8 mouse cellular contexts compared by ENCODE assay signal in the genomic region with DNA sequence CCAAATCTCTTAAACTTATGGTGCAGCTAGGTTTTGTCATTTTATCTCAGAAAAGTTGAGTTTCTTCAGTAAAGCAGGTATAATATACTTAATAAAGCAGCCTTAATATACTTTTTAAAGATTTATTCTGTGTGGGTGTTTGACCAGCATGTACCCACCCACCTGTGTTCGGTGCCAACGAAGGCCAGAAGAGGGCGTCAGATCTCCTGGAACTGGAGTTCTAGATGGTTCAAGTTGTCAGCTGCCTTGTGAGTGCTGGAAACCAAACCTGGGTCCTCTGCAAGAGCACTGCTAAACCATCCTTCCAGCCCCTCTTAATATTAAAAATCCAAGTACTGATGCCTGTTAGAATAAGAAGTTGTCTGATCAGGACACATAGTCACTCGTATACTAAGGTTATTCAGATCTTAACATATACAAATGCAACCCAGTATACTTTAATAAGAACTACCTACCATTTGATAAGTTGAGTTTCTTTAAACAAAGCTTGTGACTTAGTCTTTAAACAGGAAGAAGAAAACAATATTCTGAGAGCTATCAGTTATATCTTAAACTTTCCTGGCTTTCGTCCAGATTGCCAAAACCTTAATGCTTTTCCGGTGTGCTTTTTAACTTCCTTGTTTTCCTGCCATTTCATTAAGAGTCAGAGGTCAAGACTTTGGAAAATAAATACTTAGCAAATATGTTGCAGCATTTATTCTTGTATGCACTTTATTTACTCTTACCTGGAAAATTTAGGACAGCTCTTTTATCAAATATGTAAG. TPM values are rescaled to one million over a fixed set of nuclear protein-coding genes. Genes with fewer than 3 reads are reported as not detected.
DNase-seq lines count a peak whose midpoint lies in the region; ATAC-seq and TF ChIP-seq lines count a peak whose summit lies in the region.

No protein-coding gene starts in this region.

- no peak overlapping the region for H3K27ac ChIP-seq in embryonic facial prominence, embryonic 14.5 days (replicated peaks; ENCODE audit: low read depth, low read length)
- peak overlapping the region; percentile 47 for H3K27ac ChIP-seq in liver, adult 2 months (replicated peaks; ENCODE audit: insufficient read depth, low read depth, low read length)

- H3K4me1 ChIP-seq in erythroblast, embryonic 14.5 days (ENCODE audit: control insufficient read depth), result peaks cover 20% of the 10 kb centered on the region
- H3K4me1 ChIP-seq in embryonic facial prominence, embryonic 14.5 days (ENCODE audit: control insufficient read depth, insufficient read depth, low read length), result no peaks in the 10 kb centered on the region
- peaks cover 6% of the 10 kb centered on the region; the same call in 1 of the 2 replicates for H3K4me1 ChIP-seq in liver, adult 2 months (ENCODE audit: control insufficient read depth, insufficient read depth, low read length)

- peak overlapping the region; percentile 88 for H3K4me3 ChIP-seq in erythroblast, embryonic 14.5 days (replicated peaks)
- peak overlapping the region; percentile 99 for H3K4me3 ChIP-seq in embryonic facial prominence, embryonic 14.5 days (ENCODE audit: low read depth, low read length)
- H3K4me3 ChIP-seq in liver, adult 2 months (ENCODE audit: insufficient read depth, low read depth, low read length), result no peak overlapping the region

- no peak for TF ChIP-seq POLR2A in liver, adult 2 months (IDR thresholded peaks at IDR 0.05; ENCODE audit: extremely low read depth, insufficient read depth, low read length)

- no peak for ATAC-seq in erythroblast, adult 5-6 weeks (replicated peaks; ENCODE audit: low FRiP score, poor library complexity, severe bottlenecking)
- ATAC-seq in embryonic facial prominence, embryonic 14.5 days (ENCODE audit: low read depth), result no peak

- H3K4me2 ChIP-seq in embryonic facial prominence, embryonic 14.5 days (ENCODE audit: low read depth, low read length), result peak overlapping the region; percentile 61; the same call in 1 of the 2 replicates

- DNase-seq in 416B (ENCODE audit: low read depth), result peak; percentile 63
- no peak for DNase-seq in embryonic facial prominence, embryonic 14.5 days (ENCODE audit: low spot score)
- peak; percentile 46 for DNase-seq in liver, adult 2 months (ENCODE audit: extremely low read depth, low read depth, low spot score)
- peak; percentile 53 for DNase-seq in splenic B cell, adult 2 months (ENCODE audit: low read depth, low spot score)
- DNase-seq in frontal cortex, postnatal 10 days (ENCODE audit: low spot score in 2 of 2), result no peak
- DNase-seq in urinary bladder, postnatal 25 days (ENCODE audit: low spot score), result no peak

- H3K27me3 ChIP-seq in erythroblast, embryonic 14.5 days (ENCODE audit: control insufficient read depth), result no peaks in the 10 kb centered on the region
- no peaks in the 10 kb centered on the region for H3K27me3 ChIP-seq in embryonic facial prominence, embryonic 14.5 days (replicated peaks; ENCODE audit: control insufficient read depth, insufficient read depth, low read length)
- H3K27me3 ChIP-seq in liver, adult 2 months (ENCODE audit: control insufficient read depth, insufficient read depth, low read length), result no peaks in the 10 kb centered on the region
- H3K27me3 ChIP-seq in splenic B cell, adult 2 months (ENCODE audit: control insufficient read depth, insufficient read depth, low read length, poor library complexity, severe bottlenecking), result no peaks in the 10 kb centered on the region

- no peak overlapping the region for H3K9ac ChIP-seq in embryonic facial prominence, embryonic 14.5 days (ENCODE audit: low read depth, low read length)
- no peak overlapping the region for H3K9ac ChIP-seq in liver, adult 2 months (ENCODE audit: low read depth, low read length)

- 93% methylated on average over 6 of the region's 6 CpGs for WGBS in embryonic facial prominence, embryonic 14.5 days
- 59% methylated on average over 6 of the region's 6 CpGs for WGBS in liver, adult 2 months

- H3K79me2 ChIP-seq in liver, adult 2 months (ENCODE audit: control insufficient read depth, insufficient read depth, low read length), result peaks cover 17% of the 10 kb centered on the region; the same call in 1 of the 2 replicates

- TF ChIP-seq CTCF in liver, adult 2 months (IDR thresholded peaks at IDR 0.05; ENCODE audit: low read depth, low read length), result 0 out of 2 replicates have a peak, but pooled peaks have one; percentile 27

- peaks cover 7% of the 10 kb centered on the region for H3K36me3 ChIP-seq in erythroblast, embryonic 14.5 days (ENCODE audit: control insufficient read depth)
- H3K36me3 ChIP-seq in embryonic facial prominence, embryonic 14.5 days (ENCODE audit: control insufficient read depth, insufficient read depth, low read length), result peaks cover 18% of the 10 kb centered on the region
- H3K36me3 ChIP-seq in liver, adult 2 months (ENCODE audit: control insufficient read depth, insufficient read depth, low read length), result peaks cover 14% of the 10 kb centered on the region
- H3K36me3 ChIP-seq in splenic B cell, adult 2 months (ENCODE audit: control insufficient read depth, insufficient read depth, low read length, poor library complexity, severe bottlenecking), result peaks cover 11% of the 10 kb centered on the region

- peaks cover 3% of the 10 kb centered on the region for H3K9me3 ChIP-seq in erythroblast, embryonic 14.5 days (ENCODE audit: control insufficient read depth, low read length)
- H3K9me3 ChIP-seq in embryonic facial prominence, embryonic 14.5 days (ENCODE audit: control insufficient read depth, low read length), result peaks cover 16% of the 10 kb centered on the region

RNA-seq across cellular contexts. Expression of a gene that starts 1.7 kb away (rescaled TPM):
- 0.43 and 0.48 TPM in 2 replicates for polyA plus RNA-seq in erythroblast, embryonic 14.5 days (2012)
- 52.1 and 62.5 TPM in 2 replicates for total RNA-seq in erythroblast, adult 5-6 weeks (2015; ENCODE audit: low replicate concordance)
- total RNA-seq in erythroblast, adult 5-6 weeks (2017; ENCODE audit: low replicate concordance), result 39.6 and 44.5 TPM in 2 replicates
- polyA plus RNA-seq in embryonic facial prominence, embryonic 14.5 days (2014; fragmentation: Nextera tagmentation; extraction: Ambion mirVana), result 23.1 and 27.5 TPM in 2 replicates
- total RNA-seq in liver, adult 2 months (2014; rRNA removed), result 94.4 and 97.6 TPM in 2 replicates
- 5.6 and 6.0 TPM in 2 replicates for polyA plus RNA-seq in liver, adult 2 months (2012; rRNA removed)

RNA-seq across cellular contexts. Expression of a gene that starts 41.8 kb away (rescaled TPM):
- 0.20 and 0.47 TPM in 2 replicates for polyA plus RNA-seq in erythroblast, embryonic 14.5 days (2012)
- 4.4 and 16.5 TPM in 2 replicates for total RNA-seq in erythroblast, adult 5-6 weeks (2015; ENCODE audit: low replicate concordance)
- total RNA-seq in erythroblast, adult 5-6 weeks (2017; ENCODE audit: low replicate concordance), result 5.9 and 12.8 TPM in 2 replicates
- 25.4 and 31.3 TPM in 2 replicates for polyA plus RNA-seq in embryonic facial prominence, embryonic 14.5 days (2014; fragmentation: Nextera tagmentation; extraction: Ambion mirVana)
- total RNA-seq in liver, adult 2 months (2014; rRNA removed), result 7.7 and 8.7 TPM in 2 replicates
- polyA plus RNA-seq in liver, adult 2 months (2012; rRNA removed), result 5.2 and 7.1 TPM in 2 replicates

Comparison
In these comparisons a context has a peak if more than half of its experiments do, and no peak if none do; other contexts are left out.
1. DNase-seq: peak in 416B (single experiment), liver, adult 2 months (single experiment) and splenic B cell, adult 2 months (single experiment); none in embryonic facial prominence, embryonic 14.5 days (single experiment), frontal cortex, postnatal 10 days (0 of 2) and urinary bladder, postnatal 25 days (single experiment).